Mouse (Mus musculus): ENCODE measurements at regions not wholly inside any gene's neighbourhood (a gene's known extent, or its start where the extent isn't known, plus 50 kb on each side); places are given as distances from the start of the nearest gene placed in this dataset.

GRCm38 (mm10) chr16:8117543-8118167 lies 307.3 kb downstream of the Tmem114 start:
- DNase-seq (ENCODE audit: low spot score in 2 of 2), result peak in 1 of 2 experiments; percentile 7
- intact Hi-C loops (cut with DNase I), result no loop called here

GRCm38 (mm10) chr16:8111329-8112116 lies 313.4 kb downstream of the Tmem114 start:
- DNase-seq (ENCODE audit: low spot score in 2 of 2), result no peak
- intact Hi-C loops (cut with DNase I), result no loop called here

GRCm38 (mm10) chr16:8108141-8109122 lies 316.5 kb downstream of the Tmem114 start:
- intact Hi-C loops (cut with DNase I), result no loop called here
- DNase-seq (ENCODE audit: low spot score in 2 of 2), result peak; percentile 46 to 60

- intact Hi-C loops (cut with DNase I), result no loop called here
- DNase-seq (ENCODE audit: low spot score in 2 of 2), result no peak
Observed at GRCm38 (mm10) chr16:8079024-8079423, 345.9 kb downstream of the Tmem114 start.

GRCm38 (mm10) chr16:8078461-8078860 lies 346.5 kb downstream of the Tmem114 start:
- DNase-seq (ENCODE audit: low spot score in 2 of 2), result no peak
- intact Hi-C loops (cut with DNase I), result no loop called here

- intact Hi-C loops (cut with DNase I), result no loop called here
- DNase-seq (ENCODE audit: low spot score in 2 of 2), result peak; percentile 12 to 18
Observed at GRCm38 (mm10) chr16:8074729-8075128, 350.2 kb downstream of the Tmem114 start.

GRCm38 (mm10) chr16:8053936-8054335 lies 371.0 kb downstream of the Tmem114 start:
- no peak for DNase-seq (ENCODE audit: low spot score in 2 of 2)
- intact Hi-C loops (cut with DNase I), result no loop called here

GRCm38 (mm10) chr16:8008966-8009365 lies 416.0 kb downstream of the Tmem114 start:
- peak; percentile 50 to 81 for DNase-seq (ENCODE audit: low spot score in 2 of 2)
- intact Hi-C loops (cut with DNase I), result no loop called here

- intact Hi-C loops (cut with DNase I), result no loop called here
- DNase-seq (ENCODE audit: low spot score in 2 of 2), result no peak
Observed at GRCm38 (mm10) chr16:8006631-8007030, 418.3 kb downstream of the Tmem114 start.

GRCm38 (mm10) chr16:8002339-8003089 lies 422.4 kb downstream of the Tmem114 start:
- DNase-seq (ENCODE audit: low spot score in 2 of 2), result peak in 1 of 2 experiments; percentile 30
- intact Hi-C loops (cut with DNase I), result no loop called here

- intact Hi-C loops (cut with DNase I), result no loop called here
- DNase-seq (ENCODE audit: low spot score in 2 of 2), result peak; percentile 5 to 13
Observed at GRCm38 (mm10) chr16:7982816-7983215, 442.1 kb downstream of the Tmem114 start.

GRCm38 (mm10) chr16:7978466-7978865 lies 446.5 kb downstream of the Tmem114 start:
- intact Hi-C loops (cut with DNase I), result no loop called here
- DNase-seq (ENCODE audit: low spot score in 2 of 2), result no peak

GRCm38 (mm10) chr16:7951616-7952015 lies 473.3 kb downstream of the Tmem114 start:
- intact Hi-C loops (cut with DNase I), result no loop called here
- DNase-seq (ENCODE audit: low spot score in 2 of 2), result no peak

GRCm38 (mm10) chr16:7942333-7942732 lies 482.6 kb downstream of the Tmem114 start:
- intact Hi-C loops (cut with DNase I), result no loop called here
- no peak for DNase-seq (ENCODE audit: low spot score in 2 of 2)

GRCm38 (mm10) chr16:7937167-7937566 lies 487.8 kb downstream of the Tmem114 start:
- DNase-seq (ENCODE audit: low spot score in 2 of 2), result no peak

GRCm38 (mm10) chr16:7932322-7932721 lies 492.6 kb downstream of the Tmem114 start:
- DNase-seq (ENCODE audit: low spot score in 2 of 2), result no peak
- intact Hi-C loops (cut with DNase I), result no loop called here

More at GRCm38 (mm10) chr16:7937167-7937566, 487.8 kb downstream of the Tmem114 start:
- intact Hi-C loops (cut with DNase I), result no loop called here

- DNase-seq (ENCODE audit: low spot score in 2 of 2), result no peak
- intact Hi-C loops (cut with DNase I), result no loop called here
Observed at GRCm38 (mm10) chr16:7931676-7932075, 493.3 kb downstream of the Tmem114 start.

- peak in 1 of 2 experiments; percentile 18 for DNase-seq (ENCODE audit: low spot score in 2 of 2)
- intact Hi-C loops (cut with DNase I), result no loop called here
Observed at GRCm38 (mm10) chr16:7929112-7929511, 495.8 kb downstream of the Tmem114 start.

GRCm38 (mm10) chr16:7928391-7928935 lies 496.5 kb downstream of the Tmem114 start:
- DNase-seq (ENCODE audit: low spot score in 2 of 2), result peak; percentile 28 to 44
- intact Hi-C loops (cut with DNase I), result no loop called here
